Mouse (Mus musculus) mouse embryonic stem cell (cell line): ENCODE data around the gene Hist1h2bb.
"Not testable (repeated sequence)": the region's sequence is repeated elsewhere in the genome, so short reads cannot be mapped to it uniquely, and the experiment has no call there.

Source experiments
- in situ Hi-C, 2 experiments: fragments of 300-500 bp; cut with MboI; formaldehyde crosslinking; loops; 1 replicate in 1 of 2; 3 replicates in 1 of 2; pipeline ENCODE4 v1.14.3; 2019 to 2020; ENCODE audit warnings: low sequenced_read_pairs in 2 of 2, low pct_unique_long_range_greater_than_20kb in 1 of 2, mixed read lengths in 1 of 2; ENCODE audit not compliant: unreplicated experiment in 1 of 2

Gene Hist1h2bb

DNA sequence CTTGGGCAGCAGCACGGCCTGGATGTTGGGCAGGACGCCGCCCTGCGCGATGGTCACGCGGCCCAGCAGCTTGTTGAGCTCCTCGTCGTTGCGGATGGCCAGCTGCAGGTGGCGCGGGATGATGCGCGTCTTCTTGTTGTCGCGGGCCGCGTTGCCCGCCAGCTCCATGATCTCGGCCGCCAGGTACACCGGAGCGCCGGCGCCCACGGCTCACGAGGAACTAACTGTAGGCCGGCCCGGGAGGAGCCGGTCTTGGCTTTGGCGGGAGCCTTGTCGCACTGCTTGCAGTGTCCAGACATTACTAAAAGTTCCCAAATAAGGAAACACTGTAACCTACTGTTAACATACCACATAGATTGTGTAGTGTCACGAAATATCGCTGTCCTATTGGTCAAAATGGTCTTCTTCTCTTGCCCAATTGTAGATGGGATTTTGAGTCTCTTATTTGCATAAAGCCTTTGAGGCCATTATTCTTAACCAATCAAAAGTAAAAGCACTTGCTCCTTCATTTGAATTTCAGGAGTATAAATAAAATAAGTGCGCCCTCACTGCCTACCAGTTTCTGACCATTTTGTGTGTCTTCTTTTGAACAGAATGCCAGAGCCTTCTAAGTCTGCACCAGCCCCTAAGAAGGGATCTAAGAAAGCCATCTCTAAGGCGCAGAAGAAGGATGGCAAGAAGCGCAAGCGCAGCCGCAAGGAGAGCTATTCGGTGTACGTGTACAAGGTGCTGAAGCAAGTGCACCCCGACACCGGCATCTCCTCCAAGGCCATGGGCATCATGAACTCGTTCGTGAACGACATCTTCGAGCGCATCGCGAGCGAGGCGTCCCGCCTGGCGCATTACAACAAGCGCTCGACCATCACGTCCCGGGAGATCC, at the start of gene Hist1h2bb:
Gene Hist1h2bb (plus strand): TSS at position 534 of the 880 bp plus-strand sequence.
- in situ Hi-C loops, result loop anchor here in 1 of 2 experiments (10.0 to 25.0 kb wide), 2 partner anchors 172 to 1709 kb away; partner anchors contain the start of genes Hist1h2ad, Hist1h2ae, Hist1h2ag and Hist1h2ah

DNA sequence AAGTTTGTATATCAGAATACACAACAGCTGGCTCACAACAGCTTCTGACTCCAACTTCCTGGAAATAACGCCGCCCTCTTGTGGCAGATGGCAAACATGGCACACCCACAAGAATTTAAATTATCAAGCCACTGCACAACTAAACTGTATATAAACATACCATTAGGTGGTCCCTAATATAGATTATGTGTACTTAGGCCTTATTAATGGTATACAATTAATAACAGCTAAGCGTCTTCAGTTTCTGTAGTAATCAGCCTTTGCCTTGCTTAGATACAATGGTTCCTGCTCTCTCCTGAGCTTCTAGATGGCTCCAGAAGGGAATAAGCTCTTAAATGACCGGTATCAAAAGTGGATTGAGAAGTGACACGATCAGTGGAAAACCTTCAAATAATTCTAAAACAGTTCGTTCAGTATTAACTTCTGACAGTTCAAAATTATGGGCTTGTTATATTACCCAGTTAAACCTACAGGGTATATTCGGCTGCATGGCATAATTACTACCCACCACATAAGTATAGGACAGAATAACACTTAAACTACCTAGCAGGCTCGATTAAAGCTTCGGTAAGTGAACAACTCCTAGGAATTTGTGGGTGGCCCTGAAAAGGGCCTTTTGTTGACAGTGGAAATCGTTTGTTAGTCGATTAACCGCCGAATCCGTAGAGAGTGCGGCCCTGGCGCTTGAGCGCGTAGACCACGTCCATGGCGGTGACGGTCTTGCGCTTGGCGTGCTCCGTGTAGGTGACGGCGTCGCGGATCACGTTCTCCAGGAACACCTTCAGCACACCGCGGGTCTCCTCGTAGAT, 48.8 kb upstream of the Hist1h2bb start:
- in situ Hi-C loops, result no loop called here

DNA sequence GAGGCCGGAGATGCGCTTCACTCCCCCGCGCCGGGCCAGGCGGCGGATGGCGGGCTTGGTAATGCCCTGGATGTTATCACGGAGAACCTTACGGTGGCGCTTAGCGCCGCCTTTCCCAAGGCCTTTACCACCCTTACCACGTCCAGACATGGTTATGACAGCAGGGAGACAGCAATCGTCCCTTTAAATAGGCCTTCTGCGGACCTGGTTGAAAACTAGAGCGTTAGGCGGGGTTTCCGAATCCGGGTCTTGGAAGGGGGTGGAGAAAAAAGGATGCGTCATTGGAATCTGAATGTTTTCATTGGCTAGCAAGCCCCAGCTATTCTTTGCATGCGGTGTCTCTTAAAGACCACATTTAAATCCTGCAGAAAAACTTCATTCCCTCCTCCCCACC, 48.2 kb upstream of the Hist1h2bb start, which contains the start of gene Hist1h4c:
Gene Hist1h4c (minus strand): TSS at position 155 of the 394 bp plus-strand sequence.
- in situ Hi-C loops, result no loop called here

DNA sequence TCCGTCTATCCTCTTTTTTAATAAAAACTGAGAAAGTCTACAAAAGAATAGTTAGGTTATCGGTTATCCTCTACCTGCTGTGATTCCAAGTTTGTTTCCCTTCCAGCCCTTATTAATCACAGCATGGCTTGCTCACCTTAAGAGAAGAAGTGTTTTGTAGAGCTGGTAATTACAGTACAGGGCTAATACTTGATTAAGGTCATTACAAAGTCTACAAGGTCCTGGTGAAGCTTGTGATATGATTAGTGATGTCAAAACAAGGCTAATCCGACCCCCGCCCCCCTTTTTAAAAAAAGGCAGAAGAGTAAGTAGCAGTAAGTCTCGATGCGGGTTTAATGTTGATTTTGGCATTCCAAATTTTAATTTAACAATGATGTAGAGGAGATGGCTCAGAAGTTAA, 47.5 kb upstream of the Hist1h2bb start:
- in situ Hi-C loops, result no loop called here

DNA sequence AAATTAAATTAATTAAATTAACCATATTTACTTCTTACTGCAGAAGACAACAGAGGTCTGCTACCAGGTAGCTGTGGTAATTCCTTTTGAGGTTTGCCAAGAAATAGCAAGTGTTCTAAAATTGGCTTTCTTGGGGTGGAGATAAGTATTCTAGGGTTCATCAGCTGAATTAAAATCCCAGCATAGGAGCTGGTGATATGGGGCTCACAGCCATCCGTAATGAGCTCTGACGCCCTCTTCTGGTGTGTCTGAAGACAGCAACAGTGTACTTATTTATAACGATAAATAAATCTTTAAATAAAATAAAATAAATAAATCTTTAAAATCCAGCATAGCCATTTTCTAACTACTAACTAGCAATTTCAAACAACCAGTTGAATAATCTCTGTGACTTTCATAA, 46.8 kb upstream of the Hist1h2bb start:
- in situ Hi-C loops, result no loop called here

DNA sequence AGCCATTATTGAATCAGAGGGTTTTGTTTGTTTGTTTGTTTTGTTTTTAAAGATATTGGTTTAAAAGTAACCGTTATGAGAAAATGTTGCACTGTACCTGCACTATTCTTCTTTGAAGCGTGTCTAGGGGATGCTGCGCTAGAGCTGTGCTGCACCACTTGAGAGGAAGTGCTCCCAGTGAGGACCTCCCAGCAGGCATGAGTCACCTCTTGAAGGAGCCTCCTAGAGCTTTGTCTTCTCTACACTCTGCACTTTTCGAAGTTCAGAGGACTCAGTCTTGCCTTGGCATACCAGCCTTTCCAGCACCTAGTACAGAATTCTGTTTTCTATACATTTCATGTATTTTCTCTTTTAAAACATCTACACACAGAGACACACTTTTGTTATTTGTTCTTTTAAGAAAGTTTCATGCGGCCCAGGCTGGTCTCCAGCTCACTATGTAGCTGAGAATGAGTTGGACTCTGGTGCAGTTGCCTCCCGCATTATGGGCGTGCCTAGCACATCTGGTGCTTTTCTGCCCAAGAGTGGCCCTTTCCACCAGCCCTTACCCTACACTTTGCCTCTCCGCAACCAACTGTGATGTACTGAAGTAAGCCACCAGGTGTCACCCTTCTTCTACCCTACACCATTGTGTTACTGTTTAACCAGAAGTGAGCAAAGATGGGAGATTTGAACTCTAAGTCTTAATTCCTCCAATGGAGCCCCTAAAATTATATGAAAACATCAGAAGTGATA, 45.6 kb upstream of the Hist1h2bb start:
- in situ Hi-C loops, result no loop called here

DNA sequence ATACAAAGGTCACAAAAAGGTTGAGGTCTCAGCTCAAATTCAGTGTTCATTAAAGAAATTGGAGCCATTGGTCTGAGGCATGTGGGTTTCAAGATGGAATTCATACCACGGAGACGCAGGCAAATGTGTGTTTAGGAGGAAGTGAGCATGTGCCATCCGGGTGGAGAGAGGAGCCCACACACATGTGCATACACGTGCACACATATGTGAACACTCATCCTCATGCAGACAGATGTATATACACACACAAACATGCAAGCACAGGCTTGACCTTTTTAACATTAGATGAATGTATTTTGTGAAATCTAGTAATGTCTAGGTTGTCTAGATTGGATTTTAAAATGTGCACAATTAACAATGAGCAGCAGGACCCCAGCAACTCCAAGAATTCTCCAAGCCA, 44.3 kb upstream of the Hist1h2bb start:
- in situ Hi-C loops, result no loop called here

DNA sequence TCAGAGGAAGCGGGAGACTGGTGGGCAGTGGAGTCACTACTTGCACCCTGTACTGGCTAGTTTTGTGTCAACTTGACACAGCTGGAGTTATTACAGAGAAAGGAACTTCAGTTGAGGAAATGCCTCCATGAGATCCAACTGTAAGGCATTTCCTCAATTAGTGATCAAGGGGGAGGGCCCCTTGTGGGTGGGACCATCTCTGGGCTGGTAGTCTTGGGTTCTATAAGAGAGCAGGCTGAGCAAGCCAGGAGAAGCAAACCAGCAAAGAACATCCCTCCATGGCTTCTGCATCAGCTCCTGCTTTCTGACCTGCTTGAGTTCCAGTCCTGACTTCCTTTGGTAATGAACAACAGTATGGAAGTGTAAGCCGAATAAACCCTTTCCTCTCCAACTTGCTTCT, 43.7 kb upstream of the Hist1h2bb start:
- in situ Hi-C loops, result not testable (repeated sequence)

DNA sequence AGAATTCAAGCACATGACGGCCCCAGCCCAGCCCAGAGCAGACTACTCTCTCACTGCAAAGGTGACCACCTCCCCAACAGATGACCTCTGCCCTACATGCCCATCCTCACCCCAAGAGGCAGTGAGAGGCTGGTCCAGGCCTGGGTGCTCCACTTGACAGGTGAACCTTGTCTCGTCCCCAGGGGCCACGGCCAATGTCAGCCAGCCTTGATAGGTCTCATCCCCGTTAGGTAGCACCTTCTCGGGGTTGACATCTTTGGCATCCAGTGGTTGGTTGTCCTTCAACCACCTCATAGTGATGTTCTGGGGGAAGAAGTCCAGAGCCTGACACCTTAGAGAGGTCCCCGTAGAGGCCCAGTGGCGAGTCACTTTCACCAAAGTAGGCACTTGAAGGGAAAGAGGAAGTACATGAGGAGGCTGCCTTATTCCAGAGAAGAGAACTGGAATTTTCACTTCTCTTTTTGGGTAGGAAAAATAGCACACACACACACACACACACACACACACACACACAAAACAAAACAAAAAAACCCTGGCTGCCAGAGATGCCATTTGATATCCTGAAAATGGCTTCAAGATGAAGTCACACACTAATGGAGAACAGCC, 40.7 kb upstream of the Hist1h2bb start:
- in situ Hi-C loops, result no loop called here

DNA sequence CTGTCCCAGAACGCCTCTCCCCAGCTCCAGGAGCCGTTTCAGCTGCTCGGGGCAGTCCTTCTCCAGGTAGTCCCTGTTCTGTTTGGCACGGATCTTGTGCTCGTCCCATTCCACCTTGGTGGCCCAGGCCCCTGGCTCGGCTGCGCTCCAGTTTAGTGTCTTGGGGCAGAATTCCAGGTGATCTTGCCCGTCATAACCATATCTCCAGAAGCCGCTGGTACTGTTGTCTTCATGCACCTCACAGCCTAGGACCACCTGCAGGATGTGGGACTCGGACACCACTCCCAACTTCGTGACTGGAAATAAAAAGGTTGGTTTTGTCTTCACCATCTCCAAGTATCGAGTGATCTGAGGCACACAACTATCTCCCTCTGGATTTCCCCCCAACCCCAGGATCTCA, 39.8 kb upstream of the Hist1h2bb start:
- in situ Hi-C loops, result no loop called here

DNA sequence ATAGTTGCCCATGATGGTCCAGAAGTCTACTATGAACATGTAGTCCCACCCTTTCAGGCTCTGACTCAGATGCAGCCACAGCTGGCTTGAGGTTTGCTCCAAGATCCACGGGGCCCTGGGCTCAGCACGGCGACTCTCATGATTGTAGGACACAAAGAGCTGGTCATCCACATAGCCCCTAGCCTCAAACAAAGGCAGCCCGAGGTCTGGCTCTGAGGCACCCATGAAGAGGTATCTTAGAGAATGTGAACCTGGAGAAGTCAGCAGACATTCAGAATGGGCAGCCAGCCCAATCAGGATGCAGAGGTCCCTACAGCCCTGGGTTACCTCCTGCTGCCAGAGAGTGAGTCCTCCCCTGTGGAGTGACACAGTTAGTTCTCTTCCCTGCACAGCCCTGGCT, 38.5 kb upstream of the Hist1h2bb start:
- in situ Hi-C loops, result no loop called here

DNA sequence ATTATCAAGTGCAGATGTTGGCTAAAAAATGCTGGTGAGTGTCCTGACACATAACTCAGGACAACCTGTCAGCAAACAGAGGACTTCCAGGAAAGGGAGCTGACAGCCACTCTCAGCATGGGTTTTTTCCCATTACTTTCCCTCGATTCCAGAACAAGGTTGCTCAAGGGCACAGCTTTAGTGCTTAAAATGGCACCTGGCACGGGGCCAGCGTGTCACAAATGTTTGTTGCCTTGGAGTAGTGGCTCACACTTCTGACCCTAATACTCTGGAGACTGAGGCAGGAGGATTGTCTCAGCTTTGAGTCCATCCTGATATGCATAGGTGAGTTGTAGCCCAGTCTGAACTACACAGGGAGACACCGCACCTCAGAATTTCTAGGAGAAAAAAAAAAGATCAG, 37.9 kb upstream of the Hist1h2bb start:
- in situ Hi-C loops, result no loop called here

DNA sequence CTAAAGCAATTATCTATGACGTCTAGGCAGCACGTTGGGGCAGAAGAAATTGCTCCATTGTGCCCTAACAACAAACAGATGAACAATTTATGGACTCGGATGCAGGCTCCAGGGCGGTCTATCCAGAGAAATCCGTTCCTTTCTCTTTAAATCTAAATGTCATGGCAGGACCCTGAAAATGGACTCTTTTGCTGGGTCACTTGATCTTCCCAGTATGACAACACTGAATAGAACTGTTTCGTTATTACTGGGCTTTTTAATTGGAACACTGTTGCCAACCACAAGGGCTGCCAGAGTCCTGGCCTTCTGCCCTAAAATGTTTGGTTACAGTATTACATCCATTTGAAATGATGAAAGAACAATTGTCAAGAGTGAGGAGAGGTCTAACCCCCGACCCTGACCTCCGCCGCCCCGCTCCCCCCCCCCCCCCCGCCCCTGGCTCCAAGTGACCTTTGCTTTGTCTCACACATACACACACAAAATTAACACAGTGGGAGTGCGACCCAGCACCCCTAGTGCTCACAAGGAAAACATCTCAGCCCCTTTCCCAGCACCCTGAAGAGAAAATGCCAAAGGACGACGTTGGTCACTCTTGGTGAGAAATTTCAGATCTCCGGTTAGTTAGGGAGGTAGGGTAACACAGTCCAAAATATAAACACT, 36.7 kb upstream of the Hist1h2bb start:
- in situ Hi-C loops, result no loop called here

DNA sequence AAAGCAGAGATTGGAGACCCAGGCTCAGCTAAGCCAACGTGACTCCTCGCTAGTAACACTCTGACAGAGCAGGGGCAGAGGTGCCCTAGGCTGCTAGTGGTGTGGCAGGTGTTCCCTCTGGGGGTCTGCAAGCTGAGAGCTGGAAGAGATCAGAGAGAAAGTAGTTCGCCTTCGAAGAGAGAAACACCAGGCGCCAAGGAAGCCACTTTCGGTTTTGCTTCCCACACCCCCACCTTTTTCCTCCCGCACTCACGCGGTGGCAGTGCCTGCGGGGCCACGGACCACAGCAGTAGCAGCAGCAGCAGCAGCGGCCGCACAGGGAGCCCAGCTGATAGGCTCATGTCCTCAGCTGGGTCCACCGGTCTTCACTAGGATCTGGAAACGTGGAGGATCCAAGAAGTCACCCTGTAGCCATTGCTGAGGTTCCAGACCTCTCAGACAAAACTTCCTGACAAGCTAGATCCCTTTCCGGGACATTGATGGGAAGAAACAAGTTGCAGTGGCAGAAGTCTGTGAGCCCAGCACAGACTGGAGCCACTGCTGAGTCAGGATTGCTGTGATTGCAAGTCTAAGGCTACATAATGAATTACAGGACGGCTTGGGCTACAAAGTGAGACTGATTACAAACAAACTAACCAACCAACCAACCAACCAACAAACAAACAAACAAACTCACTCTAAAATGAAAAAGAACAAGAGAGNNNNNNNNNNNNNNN, 36.0 kb upstream of the Hist1h2bb start, which contains the start of gene Hfe:
Gene Hfe (minus strand): TSS at position 481 of the 716 bp plus-strand sequence.
- in situ Hi-C loops, result no loop called here

DNA sequence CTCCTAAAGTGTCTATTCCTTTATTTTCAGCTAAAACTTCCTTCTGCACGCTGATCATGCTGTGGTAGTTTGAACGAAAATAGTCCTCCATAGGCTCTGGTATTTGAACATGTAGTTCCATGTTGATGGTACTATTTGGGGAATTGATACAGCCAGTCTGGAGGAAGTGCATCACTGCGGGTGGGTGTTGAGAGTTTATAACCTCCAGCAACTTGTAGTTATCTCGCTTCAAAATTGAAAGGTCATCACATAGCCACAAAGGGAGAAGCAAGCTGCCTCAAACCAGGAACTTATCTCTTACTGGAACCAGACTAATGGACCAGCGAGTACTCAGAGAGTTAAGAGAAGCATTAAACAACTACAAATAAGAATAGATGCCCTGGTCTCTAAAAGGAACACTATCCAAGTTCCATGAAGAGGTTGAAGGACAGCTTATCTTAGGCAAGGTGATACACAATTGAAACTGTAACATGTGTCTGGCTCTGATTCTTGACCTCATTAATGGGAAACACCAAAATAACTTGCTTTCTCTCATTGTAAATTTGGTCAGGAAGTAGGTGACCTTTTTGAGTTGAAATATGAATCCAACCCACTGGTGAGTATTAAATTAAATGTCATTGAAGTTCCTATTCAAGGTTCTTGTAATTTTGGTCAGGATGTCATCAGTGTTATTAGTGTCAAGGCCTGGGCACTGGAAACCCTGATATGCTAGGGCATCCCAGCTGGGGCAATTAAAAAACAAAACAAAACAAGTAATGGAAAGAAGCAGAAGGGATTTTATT, 30.1 kb upstream of the Hist1h2bb start:
- in situ Hi-C loops, result no loop called here

DNA sequence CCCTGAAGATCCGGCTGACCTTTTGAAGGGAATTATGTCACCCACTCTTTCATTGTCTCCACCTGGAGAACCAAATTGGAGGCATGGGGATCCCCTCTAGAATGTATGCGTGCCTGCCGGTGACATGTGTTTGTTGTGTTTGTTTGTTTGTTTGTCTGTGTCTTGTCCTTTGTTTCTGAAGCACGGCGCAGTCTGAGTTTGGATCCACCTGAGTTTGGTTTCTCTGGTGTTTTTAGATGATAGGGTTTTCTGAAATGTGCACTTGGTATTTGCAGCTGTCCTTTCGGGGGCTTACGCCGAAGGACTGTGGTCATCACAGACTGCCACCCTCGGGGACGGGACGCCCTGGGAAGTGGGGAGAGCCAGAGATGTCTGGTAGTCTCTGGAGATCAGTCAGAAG, 29.4 kb upstream of the Hist1h2bb start:
- in situ Hi-C loops, result no loop called here
